Mouse (Mus musculus) midbrain, postnatal 0 days (tissue): ENCODE results near the gene Hdac1. TPM values are rescaled to one million over a fixed set of nuclear protein-coding genes. Genes with fewer than 3 reads are reported as not detected.

Experiments used
- ATAC-seq: fragments of 200-750 bp; cut with Nextera tagmentation; 2 replicates; pipeline ENCODE4 v1.8.0; 2017; ENCODE audit warnings: moderate number of reproducible peaks, mild to moderate bottlenecking, moderate TSS enrichment, moderate library complexity; ENCODE audit not compliant: low FRiP score
- DNase-seq: peaks from one replicate; pipeline ENCODE4 v3.0.0-alpha.2; 2015; ENCODE audit warnings: low spot score
- H3K27ac ChIP-seq: fragments of 300-500 bp; sonication (generic); 2 replicates; pipeline ENCODE4 v1.5.1; 2014; ENCODE audit warnings: low read depth, mild to moderate bottlenecking, low read length, mixed read lengths
- H3K27me3 ChIP-seq: fragments of 300-500 bp; sonication (generic); 2 replicates; pipeline ENCODE4 v1.6.1; 2014; ENCODE audit warnings: low read length, control low read depth, mixed read lengths; ENCODE audit not compliant: insufficient read depth
- H3K36me3 ChIP-seq: fragments of 300-500 bp; sonication (generic); 2 replicates; pipeline ENCODE4 v1.6.1; 2014; ENCODE audit warnings: low read length, control low read depth, mixed read lengths; ENCODE audit not compliant: insufficient read depth
- H3K4me1 ChIP-seq: fragments of 300-500 bp; sonication (generic); 2 replicates; pipeline ENCODE4 v1.6.1; 2014; ENCODE audit warnings: mild to moderate bottlenecking, control low read depth, antibody characterized with exemption, low read length, mixed read lengths; ENCODE audit not compliant: insufficient read depth
- H3K4me2 ChIP-seq: fragments of 300-500 bp; sonication (generic); 2 replicates; pipeline ENCODE4 v1.6.1; 2014; ENCODE audit warnings: low read depth, mild to moderate bottlenecking, low read length, mixed read lengths; ENCODE audit not compliant: poor library complexity, severe bottlenecking
- H3K4me3 ChIP-seq: fragments of 300-500 bp; sonication (generic); 2 replicates; pipeline ENCODE4 v1.5.1; 2014; ENCODE audit warnings: low read depth, mild to moderate bottlenecking, low read length, moderate library complexity
- H3K9ac ChIP-seq: fragments of 300-500 bp; sonication (generic); replicated peaks from 2 replicates; pipeline ENCODE4 v1.6.1; 2014; ENCODE audit warnings: mild to moderate bottlenecking, low read length, moderate library complexity, mixed read lengths; ENCODE audit not compliant: poor library complexity, severe bottlenecking
- H3K9me3 ChIP-seq: fragments of 300-500 bp; sonication (generic); 2 replicates; pipeline ENCODE4 v1.6.1; 2016; ENCODE audit warnings: low read length, control low read depth
- CTCF ChIP-seq: IDR thresholded peaks from 2 replicates; pipeline ENCODE4 v1.5.1; 2016; ENCODE audit warnings: antibody characterized with exemption, mild to moderate bottlenecking
- WGBS: fragments of 180-500 bp; shearing (Covaris S2); extraction: QIAGEN DNeasy Blood & Tissue Kit; methylation state at CpG from one replicate; pipeline ENCODE4 v1.1.7; 2014; 5-methylcytosine and 5-hydroxymethylcytosine counted together
- polyA plus RNA-seq: library from polyadenylated mRNA; unstranded; fragments of >200 nt; fragmentation: Nextera tagmentation; extraction: Ambion mirVana; gene quantifications from 2 replicates; pipeline ENCODE4 v1.2.1, GENCODE M21; 2015
- total RNA-seq: library from RNA; depleted of rRNA; stranded (reverse); fragments of >200 nt; gene quantifications from 2 replicates; pipeline ENCODE4 v1.2.3, GENCODE M21; 2014

The Hdac1 gene
- total and polyA plus RNA-seq, 2 experiments from 2014 or later, result 28.3 to 48.4 TPM

- no peaks in the 10 kb centered on the region for H3K9me3 ChIP-seq
- no peaks in the 10 kb centered on the region for H3K36me3 ChIP-seq
- H3K9ac ChIP-seq, result no peak within 1 kb of the TSS
- 87% methylated on average over 8 of the region's 8 CpGs for WGBS
- H3K27me3 ChIP-seq, result no peaks in the 10 kb centered on the region; the same call in 1 of the 2 replicates
- H3K27ac ChIP-seq, result no peak within 1 kb of the TSS
- no peak within 1 kb of the TSS for H3K4me2 ChIP-seq
- ATAC-seq, result no peak
- H3K4me1 ChIP-seq, result 0 out of 2 replicates have a peak, but pooled peaks cover 3% of the 10 kb centered on the region
- DNase-seq, result no peak
- H3K4me3 ChIP-seq, result no peak within 1 kb of the TSS
- no peak for TF ChIP-seq CTCF
Measured at GRCm38 (mm10) chr4:129573430-129573829, 30.9 kb upstream of the Hdac1 start, which contains the start of gene Lck. Lck (minus strand) TSS chr4:129573641.

GRCm38 (mm10) chr4:129573093-129573370 is 30.5 kb upstream of the Hdac1 start:
- no peak for ATAC-seq

GRCm38 (mm10) chr4:129572236-129573092 is 30.0 kb upstream of the Hdac1 start:
- ATAC-seq, result no peak
- H3K27ac ChIP-seq, result no peak overlapping the region
- DNase-seq, result no peak
- no peak for TF ChIP-seq CTCF
- no peaks in the 10 kb centered on the region for H3K27me3 ChIP-seq
- H3K4me3 ChIP-seq, result no peak overlapping the region
- H3K4me1 ChIP-seq, result 0 out of 2 replicates have a peak, but pooled peaks cover 3% of the 10 kb centered on the region
- H3K9me3 ChIP-seq, result no peaks in the 10 kb centered on the region
- WGBS, result 86% methylated on average over 13 of the region's 13 CpGs
- no peak overlapping the region for H3K9ac ChIP-seq
- no peak overlapping the region for H3K4me2 ChIP-seq
- no peaks in the 10 kb centered on the region for H3K36me3 ChIP-seq

More at GRCm38 (mm10) chr4:129573093-129573370, 30.5 kb upstream of the Hdac1 start:
- Histone ChIP-seq H3K4me2 (no peak overlapping the region), H3K4me3 (no peak overlapping the region), H3K9me3 (no peaks in the 10 kb centered on the region), H3K36me3 (no peaks in the 10 kb centered on the region), H3K9ac (no peak overlapping the region), H3K4me1 (0 out of 2 replicates have a peak, but pooled peaks cover 3% of the 10 kb centered on the region), H3K27ac (no peak overlapping the region), H3K27me3 (no peaks in the 10 kb centered on the region; the same call in 1 of the 2 replicates)
- no peak for TF ChIP-seq CTCF
- 94% methylated on average over 4 of the region's 4 CpGs for WGBS
- no peak for DNase-seq

- Histone ChIP-seq H3K36me3 (no peaks in the 10 kb centered on the region), H3K4me3 (no peak overlapping the region), H3K9ac (no peak overlapping the region), H3K27me3 (no peaks in the 10 kb centered on the region), H3K4me1 (no peaks in the 10 kb centered on the region), H3K27ac (no peak overlapping the region), H3K4me2 (no peak overlapping the region), H3K9me3 (no peaks in the 10 kb centered on the region)
- no peak for TF ChIP-seq CTCF
- 67% methylated on average over 8 of the region's 8 CpGs for WGBS
- ATAC-seq (no peak), DNase-seq (no peak)
Measured at GRCm38 (mm10) chr4:129571551-129572084, 29.1 kb upstream of the Hdac1 start.

GRCm38 (mm10) chr4:129570028-129570427 is 27.5 kb upstream of the Hdac1 start:
- Histone ChIP-seq H3K4me1 (no peaks in the 10 kb centered on the region), H3K36me3 (no peaks in the 10 kb centered on the region), H3K4me3 (no peak overlapping the region), H3K9ac (no peak overlapping the region), H3K4me2 (no peak overlapping the region), H3K27me3 (no peaks in the 10 kb centered on the region), H3K9me3 (no peaks in the 10 kb centered on the region), H3K27ac (no peak overlapping the region)
- DNase-seq (no peak), ATAC-seq (no peak)
- 89% methylated on average over 6 of the region's 6 CpGs for WGBS
- TF ChIP-seq CTCF, result no peak

GRCm38 (mm10) chr4:129568366-129568765 is 25.9 kb upstream of the Hdac1 start:
- Histone ChIP-seq H3K9ac (no peak overlapping the region), H3K4me2 (no peak overlapping the region), H3K27me3 (no peaks in the 10 kb centered on the region), H3K9me3 (no peaks in the 10 kb centered on the region), H3K4me3 (no peak overlapping the region), H3K4me1 (no peaks in the 10 kb centered on the region), H3K27ac (no peak overlapping the region), H3K36me3 (no peaks in the 10 kb centered on the region)
- ATAC-seq, result no peak
- DNase-seq, result no peak
- WGBS, result 92% methylated on average over 7 of the region's 7 CpGs
- TF ChIP-seq CTCF, result no peak
